Mouse (Mus musculus) CH12.LX (cell line): ENCODE results near the gene Gbp5.

ENCODE experiments used
- CTCF ChIP-seq, 2 experiments: IDR thresholded peaks in 1 of 2; conservative IDR thresholded peaks in 1 of 2; 2 replicates each; pipeline ENCODE4 v1.5.1; 2011 to 2012; ENCODE audit warnings: low read depth in 2 of 2, low read length in 2 of 2, improper control_type of control experiment in 1 of 2, inconsistent platforms in 1 of 2, mild to moderate bottlenecking in 1 of 2, moderate library complexity in 1 of 2
- POLR2A ChIP-seq: IDR thresholded peaks from 2 replicates; pipeline ENCODE4 v1.6.1; 2011; ENCODE audit warnings: low read depth, mild to moderate bottlenecking, improper control_type of control experiment, low read length
- ZKSCAN1 ChIP-seq: IDR thresholded peaks from 2 replicates; pipeline ENCODE4 v1.6.1; 2012; ENCODE audit warnings: low read depth, inconsistent platforms, low read length, improper control_type of control experiment, borderline replicate concordance

GRCm38 (mm10) chr3:142454198-142454597 lies 39.6 kb upstream of the Gbp5 start:
- TF ChIP-seq ZKSCAN1 (no peak), CTCF (conservative IDR thresholded peaks at IDR 0.05 in 1 of 2, IDR thresholded peaks at IDR 0.05 in 1 of 2; ENCODE audit: low read depth in 2 of 2, low read length in 2 of 2) (no peak), POLR2A (no peak)
